Mouse (Mus musculus) brain, embryonic 18.5 days (tissue): ENCODE measurements around the gene Mdm2.
A peak's percentile ranks its signal among the peaks of the same experiment; 100 is the strongest.
"Not testable (repeated sequence)": the region's sequence is repeated elsewhere in the genome, so short reads cannot be mapped to it uniquely, and the experiment has no call there.

Experiments
- DNase-seq: peaks from one replicate; pipeline ENCODE4 v3.0.0-alpha.2; 2012; ENCODE audit warnings: low read depth, low spot score

The Mdm2 gene

DNA sequence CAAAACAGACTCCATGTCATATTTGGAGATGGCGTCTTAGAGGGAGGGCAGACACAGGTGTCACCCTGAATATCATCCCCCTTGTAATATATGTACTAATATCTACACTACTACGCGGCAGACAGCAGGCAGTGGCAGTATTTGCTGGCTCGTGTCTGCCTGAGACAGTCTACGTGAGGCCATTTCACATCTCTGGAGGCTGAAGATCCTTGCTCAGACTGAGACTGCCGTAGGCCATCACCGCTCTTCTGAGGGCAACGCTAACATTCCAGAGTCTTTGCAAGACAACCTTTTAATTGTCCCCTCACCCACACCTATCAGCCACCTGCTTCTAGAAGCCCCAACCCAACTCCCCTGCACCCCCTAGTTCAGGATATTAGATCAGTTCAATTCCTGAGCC is 2.9 kb upstream of the Mdm2 start:
- no peak for DNase-seq

DNA sequence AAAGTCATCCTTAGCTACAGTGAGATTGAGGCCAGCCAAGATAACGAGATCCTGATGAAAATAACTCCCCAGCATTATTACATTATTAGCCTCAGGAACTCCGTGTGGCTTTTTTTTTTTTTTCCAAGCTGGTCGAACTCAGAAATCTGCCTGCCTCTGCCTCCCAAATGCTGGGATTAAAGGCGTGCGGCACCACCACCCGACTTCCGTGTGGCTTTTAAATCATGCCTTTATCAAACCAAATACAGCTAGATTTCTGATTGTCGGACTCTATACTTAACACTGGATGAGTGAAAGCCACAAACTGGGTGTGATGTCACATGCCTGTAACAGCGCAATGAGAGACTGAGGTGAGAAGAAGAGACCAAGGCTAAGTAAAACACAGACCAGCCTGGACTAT is 2.3 kb upstream of the Mdm2 start:
- DNase-seq = no peak

DNA sequence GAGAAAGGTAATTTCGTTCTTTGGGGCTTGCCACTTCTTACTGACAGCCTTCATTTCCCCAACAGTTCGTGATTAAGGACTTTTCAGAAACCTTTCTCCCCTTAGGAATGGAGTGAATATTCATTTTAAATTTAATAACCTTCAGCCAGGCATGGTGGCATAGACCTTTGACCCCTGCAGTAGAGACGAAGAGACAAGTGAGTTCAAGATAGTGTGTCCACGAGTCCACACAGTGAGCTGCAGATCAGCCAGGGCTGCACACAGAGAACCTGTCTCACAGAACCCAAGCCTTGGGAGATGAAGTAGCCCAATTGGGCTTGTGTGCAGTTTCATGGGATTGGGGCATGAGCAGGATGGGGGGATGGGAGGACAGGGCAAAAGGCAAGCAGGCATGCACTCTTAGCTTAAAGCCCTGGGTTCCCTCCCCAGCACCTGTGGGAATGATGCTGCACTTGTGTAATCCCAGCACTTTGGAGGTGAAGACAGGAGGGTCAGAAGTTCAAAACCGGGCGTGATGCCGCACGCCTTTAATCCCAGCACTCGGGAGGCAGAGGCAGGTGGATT is 1.7 kb upstream of the Mdm2 start:
- DNase-seq = no peak

DNA sequence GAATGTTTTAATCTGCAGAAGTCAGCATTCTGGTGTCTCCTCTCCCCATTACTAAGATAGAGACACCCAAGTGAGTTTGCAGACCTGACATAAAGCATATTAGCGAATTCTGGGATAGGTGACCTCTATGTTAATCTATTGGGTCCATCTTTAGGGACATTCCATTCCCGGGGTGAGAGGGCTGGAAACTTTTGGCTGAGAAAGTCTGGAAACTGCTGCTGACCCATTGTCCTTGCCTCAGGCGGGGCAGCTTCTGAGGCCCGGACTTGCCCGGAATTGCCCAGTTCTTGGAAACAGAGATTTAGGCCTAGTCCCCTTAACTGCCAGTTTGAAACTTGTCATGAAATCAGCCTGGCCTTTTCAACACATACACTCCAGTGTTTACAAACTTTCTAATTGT is 850 bp upstream of the Mdm2 start:
- no peak for DNase-seq

DNA sequence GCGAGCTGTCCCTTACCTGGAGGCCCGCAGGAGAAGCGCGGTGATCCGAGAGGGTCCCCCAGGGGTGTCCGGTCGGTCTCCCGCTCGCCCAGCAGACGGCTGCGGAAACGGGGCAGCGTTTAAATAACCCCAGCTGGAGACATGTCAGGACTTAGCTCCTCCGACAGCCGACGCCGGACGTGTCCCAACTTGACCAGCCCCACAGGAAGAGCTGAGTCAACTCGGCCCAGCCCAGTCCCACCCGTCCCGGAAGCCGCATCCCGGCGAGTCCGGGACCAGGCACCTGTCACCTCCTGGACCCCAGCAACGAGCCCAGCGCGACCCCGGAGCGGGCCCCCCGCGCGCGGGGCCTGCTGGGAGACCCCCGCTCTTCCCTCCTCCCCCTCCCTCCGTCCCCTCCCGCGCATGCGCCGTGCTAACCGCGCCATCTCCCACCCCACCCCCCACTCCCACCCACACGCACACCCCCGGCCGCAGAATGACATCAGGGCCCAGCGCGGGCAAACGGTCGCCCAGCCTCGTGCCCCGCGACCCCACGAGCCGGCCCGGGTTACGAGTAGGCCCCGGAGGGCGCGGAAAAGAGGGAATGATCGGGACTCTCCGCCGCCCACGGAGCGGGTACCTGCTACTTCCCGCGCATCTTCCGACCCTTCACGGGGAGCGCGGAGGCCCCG is 491 bp downstream of the Mdm2 start:
- DNase-seq = peak; percentile 64

DNA sequence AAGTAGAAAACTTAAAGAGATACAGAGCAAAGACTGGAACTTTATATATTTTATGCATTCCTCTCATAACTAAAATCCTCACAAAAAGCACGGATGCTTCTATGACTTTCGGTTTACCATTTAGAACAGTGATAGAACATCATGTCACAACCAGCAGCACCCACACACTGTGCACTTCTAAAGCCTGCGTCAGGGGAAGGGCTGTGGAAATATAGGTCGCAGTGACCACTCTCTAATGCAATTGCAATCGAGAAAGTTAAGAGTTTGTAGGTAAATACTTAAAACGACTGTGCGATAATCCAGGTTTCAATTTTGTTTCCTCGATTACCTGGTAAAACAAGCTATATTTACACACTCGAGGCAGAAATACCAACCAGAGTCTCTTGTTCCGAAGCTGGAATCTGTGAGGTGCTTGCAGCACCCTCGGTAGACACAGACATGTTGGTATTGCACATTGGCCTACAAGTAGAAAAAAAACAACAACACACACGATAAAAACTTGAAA is 1.2 kb downstream of the Mdm2 start:
- no peak for DNase-seq

DNA sequence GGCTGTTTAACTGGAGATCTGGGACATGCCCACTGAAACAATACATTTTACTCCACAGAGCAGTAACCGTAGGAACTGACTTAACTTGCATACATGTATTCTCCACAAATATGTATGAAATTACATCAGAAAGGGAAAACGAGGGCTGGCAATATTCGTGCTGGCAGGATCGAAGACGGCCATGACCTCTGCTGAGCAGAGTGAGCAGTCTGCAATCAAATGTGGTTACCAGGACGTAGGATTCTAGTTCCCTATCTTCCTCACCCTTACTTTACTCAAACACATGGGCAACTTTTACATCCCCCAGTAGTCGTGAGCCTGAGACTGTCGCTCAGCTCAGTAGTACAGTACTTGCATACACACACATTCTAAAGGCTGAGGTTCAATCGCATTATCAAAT is 1.7 kb downstream of the Mdm2 start:
- DNase-seq = no peak

DNA sequence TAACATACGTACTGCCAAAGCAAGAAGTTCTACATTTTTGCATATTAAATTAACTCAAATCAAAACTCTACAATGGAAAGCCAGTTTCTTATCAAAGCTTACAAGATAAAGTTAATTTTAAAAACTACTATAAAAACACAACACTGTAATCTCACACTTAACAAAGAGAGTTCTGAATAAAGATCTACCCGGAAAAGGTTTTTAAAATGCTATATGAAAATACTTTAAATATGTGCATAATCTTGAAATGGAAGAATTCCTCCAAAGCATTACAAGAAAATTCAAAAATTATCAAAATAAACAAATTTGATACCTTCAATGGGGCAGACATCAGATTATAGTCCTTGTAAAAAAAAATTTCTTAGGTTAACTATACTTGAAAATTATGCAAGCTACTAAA is 2.2 kb downstream of the Mdm2 start:
- DNase-seq = no peak

DNA sequence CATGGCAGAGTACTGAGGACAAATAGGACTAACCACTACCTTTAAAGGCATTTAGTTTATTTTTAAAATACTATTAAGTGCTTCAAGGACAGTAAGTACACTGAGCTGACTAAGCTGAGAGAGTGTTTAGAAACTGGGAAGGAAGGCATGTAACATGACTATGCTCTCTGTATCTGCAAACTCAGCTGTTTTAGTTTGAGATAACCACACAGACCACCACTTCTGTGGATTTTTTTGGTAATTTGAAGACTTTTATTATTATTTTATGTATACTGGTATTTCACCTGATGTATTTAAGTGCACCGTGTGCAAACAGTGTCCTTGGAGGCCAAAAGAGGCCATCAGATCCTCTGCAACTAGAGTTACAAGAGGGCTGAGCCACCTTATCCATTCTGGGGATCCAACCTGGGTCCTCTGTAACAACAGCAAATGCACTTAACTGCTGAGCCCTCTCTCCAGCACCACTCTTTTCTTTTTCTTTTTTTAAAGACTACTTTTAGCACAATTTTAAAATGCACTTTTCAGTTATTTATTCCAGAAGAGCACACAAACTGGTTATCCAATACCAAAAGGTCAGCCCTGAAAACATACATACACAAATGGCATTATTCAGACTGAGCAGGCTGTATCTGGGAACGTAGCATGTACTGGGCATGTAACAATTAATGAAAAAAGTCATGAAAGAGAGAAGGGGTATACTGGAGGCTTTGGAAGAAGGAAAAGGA is 3.3 kb downstream of the Mdm2 start:
- no peak for DNase-seq

DNA sequence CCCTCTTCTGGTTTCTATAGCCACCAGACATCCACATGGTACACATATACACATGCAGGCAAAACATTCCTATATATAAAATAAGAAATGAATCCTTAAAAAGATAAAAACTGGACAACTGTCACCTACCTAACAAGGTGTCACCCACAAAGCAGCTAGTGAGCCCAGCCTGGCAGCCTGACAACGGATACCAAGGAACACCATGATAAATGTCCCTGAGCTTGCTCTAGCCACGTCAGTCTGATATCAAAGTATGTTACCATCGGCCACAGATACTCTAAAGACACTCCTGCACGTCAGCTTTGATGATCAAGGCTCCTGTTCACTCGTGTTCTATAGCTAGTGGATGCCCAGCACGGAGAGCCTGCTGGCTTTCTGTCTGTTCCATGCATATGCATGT is 4.1 kb downstream of the Mdm2 start:
- DNase-seq = no peak

DNA sequence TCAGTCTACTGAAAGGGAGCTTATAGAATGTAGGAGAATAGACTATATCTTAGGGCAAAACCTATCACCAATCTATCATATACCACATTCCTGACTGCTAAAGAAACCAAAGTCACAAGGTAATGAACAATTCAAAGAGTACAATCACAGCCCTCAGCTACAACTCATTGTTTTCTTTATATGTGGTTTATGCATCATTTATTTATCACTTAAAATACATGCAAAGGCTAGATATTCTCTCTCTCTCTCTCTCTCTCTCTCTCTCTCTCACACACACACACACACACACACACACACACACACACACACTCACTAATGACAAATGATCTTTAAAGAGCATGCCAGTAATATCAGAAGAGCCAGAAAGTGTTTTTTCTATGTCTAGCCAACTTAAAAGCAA is 4.8 kb downstream of the Mdm2 start:
- DNase-seq = no peak

DNA sequence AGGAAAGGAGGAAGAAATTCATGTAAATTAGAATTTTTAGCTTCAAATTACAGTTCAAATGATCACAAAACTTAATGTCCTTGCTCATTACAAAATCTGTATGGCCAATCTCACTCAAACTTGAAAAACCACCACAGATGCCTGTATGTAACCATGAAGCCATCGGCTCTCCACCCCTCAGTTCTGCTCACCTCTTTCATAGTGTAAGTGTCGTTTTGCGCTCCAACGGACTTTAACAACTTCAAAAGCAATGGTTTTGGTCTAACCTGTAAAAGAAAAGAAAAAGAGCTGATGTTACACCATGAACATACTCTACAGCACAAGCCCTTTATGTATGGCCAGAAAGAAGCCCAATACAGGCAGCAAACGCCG is 5.6 kb downstream of the Mdm2 start:
- no peak for DNase-seq

DNA sequence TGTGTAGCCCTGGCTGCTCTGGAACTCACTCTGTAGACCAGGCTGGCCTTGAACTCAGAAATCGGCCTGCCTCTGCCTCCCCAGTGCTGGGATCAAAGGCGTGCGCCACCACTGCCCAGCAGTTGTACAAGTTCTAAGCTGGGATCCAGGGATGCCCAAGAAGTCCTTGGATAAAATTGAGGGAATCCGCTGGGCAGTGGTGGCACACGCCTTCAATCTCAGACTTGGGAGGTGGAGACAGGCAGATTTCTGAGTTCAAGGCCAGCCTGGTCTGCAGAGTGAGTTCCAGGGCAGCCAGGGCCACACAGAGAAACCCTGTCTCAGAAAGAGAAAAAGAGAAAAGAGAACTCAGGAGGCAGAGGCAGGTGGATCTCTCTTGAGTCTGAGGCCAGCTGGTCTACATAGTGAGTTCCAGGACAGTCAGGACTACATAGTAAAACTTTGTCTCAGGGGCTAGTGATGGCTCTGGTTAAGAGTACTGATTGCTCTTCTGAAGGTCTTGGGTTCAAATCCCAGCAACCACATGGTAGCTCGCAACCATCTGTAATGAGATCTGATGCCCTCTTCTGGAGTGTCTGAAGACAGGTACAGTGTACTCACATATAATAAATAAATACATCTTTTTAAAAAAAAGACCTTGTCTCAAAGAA is 6.1 kb downstream of the Mdm2 start:
- DNase-seq = not testable (repeated sequence)

DNA sequence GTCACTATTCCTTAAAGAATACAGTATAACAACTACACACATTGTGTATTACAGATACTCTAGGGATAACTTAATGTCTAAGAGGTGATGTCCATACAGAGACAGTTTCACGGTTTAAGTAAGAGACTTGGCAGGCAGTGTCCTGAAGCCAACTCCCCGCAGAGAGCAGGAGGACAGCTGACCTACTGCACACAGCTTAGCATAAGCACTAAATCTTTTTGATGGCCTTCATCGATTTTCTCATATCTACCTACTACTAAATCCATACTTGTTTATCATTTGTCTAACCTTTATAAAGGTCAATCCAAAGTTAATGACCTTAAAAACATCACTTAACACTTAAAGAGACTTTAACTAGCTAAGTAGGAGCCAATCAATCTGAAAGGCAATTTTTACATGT is 7.1 kb downstream of the Mdm2 start:
- no peak for DNase-seq

DNA sequence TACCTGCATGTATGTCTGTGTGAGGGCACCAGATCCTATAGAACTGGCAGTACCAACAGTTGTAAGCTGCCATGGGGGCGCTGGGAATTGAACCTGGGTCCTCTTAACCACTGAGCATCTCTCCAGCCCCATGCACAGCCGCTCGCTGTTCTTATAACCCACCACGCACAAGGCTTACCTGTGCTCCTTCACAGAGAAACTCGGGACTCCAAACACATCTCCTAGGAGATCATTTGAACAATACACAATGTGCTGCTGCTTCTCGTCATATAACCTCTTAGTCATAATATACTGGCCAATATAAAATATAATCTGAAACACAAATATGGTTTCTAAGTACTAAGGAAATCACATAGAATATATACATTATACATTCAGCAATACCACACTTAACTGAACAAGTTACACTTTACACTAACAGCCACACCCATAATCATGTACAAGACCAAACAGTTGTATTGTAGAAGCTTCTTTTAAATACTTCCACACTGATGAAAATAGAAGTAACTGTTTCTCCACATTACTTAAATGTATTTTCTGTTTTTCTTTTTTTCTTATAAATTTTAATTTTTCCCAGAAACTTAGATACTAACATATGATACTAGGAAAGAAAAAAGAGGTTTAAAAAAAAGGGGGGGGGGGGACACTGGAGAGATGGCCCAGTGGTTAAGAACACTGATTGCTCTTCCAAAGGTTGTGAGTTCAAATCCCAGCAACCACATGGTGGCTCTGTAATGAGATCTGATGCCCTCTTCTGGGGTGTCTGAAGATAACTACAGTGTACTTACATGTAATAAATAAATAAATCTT is 8.3 kb downstream of the Mdm2 start:
- DNase-seq = no peak

DNA sequence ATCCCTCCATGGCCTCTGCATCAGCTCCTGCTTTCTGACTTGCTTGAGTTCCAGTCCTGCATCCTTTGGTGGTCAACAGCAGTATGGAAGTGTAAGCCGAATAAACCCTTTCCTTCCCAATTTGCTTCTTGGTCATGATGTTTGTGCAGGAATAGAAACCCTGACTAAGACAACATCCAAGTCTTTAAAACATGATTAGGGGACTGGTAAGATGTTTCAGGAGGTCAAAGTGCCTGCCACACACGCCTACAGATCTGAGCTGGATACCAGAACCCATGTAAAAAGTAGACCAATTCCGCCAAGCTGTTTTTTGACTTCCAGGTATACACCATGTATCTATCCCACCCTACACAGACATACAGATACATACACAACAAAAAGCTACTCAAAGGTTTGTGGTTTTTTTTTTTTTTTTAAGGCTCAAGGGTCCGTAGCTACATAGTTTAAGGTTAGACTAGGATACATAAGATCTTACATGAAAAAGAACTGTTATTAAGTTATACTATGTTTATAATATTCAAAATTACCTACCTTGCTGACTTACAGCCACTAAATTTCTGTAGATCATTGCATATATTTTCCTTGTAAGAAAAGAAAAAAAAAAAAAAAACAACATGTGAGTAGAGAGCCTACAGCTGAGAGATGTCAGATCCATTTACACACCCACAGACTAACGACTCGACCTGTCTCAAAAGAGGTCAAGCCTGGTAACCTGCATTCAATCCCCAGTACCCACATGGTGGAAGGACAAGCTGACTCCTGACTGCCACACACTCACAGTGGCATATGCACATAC is 9.3 kb downstream of the Mdm2 start:
- DNase-seq = no peak

DNA sequence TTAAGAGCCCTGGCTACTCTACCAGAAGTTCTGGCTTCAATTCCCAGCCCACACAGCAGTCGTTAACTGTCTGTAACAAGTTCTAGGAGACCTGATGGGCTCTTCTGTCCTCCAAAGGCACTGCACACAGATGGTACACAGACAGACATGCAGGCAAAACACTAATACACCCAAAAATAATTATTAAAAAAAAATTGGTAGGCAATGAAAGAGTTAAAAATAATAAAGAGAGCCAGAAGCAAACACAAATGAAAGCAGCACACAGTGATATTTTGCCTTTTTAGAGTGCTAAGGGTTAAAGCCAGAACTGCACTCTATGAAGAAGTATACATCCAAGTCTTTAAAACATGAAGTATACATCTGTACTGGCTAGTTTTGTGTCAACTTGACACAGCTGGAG is 10.1 kb downstream of the Mdm2 start:
- no peak for DNase-seq

DNA sequence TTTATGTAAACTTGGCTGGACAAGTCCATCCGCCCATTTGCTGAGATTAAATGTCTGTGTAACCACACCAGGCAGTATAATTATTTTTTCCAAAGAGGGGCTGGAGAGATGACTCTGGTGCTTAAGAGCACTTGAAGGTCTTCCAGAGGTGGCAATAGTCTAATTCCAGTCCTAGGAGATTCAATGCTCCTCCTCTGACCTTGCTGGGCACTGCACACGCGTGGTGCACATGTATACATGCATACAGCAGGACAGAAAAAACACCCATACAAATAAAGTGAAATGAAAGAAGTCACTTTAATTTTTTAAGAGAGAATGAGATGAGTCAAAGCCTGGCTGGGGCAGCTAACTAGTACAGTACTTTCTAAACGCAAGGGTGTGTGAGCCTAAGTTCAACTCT is 10.6 kb downstream of the Mdm2 start:
- DNase-seq = no peak

DNA sequence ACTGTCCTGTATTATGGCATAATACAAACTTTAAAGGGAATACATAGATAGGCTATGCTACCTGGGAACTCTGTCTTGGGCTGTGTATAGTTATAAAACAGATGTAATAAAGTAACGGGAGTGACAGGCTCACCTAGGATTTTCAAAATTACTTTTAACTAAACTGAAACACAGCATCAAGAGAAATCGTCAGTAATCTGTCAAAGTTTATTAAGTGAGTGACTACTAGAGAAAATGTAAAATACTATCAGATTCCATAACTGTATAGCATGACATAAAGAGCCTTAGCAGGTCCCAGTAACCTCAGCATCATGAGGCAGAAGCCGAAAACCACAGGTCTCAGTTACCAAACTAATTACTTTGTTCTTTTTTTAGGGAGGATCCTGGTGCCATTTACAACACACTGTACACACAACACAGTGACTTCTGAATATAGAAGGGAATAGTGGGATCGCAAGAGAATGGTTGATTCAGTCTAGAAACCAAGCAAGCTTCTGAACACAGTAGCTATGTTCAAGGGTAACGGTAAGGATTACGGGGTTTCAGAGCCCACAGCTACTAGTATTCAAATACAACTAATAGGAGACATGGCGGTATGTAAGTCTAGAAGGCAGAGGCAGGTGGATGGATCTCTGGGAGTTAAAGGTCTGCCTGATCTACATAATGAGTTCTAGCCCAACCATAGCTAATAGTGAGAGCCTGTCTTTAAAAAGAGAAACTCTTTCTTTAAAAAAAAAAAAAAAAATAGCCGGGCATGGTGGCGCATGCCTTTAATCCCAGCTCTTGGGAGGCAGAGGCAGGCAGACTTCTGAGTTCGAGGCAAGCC is 12.0 kb downstream of the Mdm2 start:
- DNase-seq = no peak

DNA sequence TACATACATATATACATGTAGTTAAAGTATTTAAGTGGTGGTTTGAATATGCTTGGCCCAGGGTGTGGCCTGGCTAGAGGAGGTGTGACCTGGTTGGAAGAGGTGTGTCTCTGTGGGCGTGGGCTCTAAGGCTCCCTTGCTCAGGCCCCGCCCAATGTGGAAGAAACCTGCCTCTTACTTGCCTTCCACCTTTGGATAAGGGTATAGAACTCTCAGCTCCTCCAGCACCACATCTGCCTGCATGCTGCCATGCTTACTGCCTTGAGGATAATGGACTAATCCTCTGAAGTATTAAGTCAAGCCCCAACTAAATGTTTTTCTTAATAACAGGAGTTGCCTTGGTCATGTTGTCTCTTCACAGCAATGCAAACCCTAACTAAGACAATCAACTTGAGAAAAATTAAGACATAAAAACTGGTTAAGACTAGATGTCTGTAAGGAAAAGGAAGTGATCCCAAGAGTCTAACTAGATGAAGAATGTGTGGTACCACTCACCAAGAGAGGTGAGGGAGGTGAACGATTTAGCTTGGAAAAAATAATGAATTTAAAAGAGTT is 12.9 kb downstream of the Mdm2 start:
- DNase-seq = no peak
